Mouse (Mus musculus) liver, adult (tissue): ENCODE measurements around the gene Inpp5a.

Source experiments
- GATA4 ChIP-seq: IDR thresholded peaks from 2 replicates; pipeline ENCODE4 v1.6.1; 2014; ENCODE audit warnings: mild to moderate bottlenecking, low read length; ENCODE audit not compliant: insufficient replicate concordance

The Inpp5a gene

DNA sequence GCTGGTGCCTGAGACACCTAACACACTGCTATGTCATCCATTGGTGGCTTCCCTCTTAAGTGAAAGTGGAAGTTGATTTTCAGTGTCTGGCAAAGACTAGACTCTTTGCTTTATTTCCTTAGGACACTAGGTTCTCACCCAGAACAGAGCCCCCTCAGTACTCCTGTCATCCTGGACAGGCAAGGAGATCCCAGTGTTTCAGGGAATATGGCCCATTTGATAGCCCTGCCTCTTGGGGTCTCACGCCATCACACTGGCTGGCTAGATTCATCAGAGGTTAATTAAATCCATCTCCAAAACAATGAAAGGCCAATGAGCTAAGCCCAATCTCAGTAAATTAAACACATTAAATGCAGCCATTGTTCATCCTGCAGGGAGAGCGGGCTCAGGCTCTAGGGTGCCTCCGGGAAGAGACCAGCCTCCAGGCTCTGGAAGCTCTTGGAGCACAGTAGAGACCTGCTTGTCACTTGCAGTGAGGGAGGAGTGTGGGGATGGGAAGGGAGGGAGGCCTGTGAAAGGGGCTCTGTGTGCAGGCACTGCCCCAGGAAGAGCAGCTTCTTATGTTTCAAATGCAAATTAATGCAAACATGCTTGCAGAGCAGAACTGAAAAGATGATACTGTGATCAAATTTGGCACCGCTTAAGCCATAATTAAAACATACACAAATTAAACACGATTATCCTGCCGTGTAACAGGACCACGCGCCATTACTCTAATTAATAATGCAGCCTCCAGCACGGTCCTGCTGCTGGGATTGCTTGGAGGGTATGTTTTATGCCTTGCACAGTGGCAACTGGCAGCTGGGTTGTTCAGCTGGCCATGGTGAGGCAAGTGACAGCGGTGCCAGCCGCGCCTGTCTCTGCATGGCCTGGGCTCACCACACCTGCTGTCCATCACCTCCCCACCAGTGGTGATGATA, 156.1 kb downstream of the Inpp5a start:
- TF ChIP-seq GATA4, result no peak

DNA sequence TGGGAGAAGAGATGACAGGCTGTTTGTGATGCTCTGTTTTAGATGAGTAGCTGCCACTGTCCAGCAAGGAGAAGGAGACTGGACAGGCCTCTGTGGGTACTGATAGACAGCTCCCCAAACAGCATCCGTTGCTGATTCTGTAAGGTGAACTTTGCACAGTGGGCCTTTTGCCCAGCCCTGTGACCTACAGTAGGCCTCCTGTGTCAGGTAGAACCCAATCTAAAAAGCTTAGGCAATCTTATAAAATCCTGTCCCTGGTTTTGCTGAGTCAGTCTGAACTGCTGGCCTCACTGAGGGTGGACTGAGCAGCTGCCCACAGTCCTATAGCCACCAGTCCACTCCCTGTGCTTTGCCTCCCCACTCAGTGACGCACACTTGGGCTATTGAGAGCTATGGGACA, 158.4 kb downstream of the Inpp5a start:
- no peak for TF ChIP-seq GATA4

DNA sequence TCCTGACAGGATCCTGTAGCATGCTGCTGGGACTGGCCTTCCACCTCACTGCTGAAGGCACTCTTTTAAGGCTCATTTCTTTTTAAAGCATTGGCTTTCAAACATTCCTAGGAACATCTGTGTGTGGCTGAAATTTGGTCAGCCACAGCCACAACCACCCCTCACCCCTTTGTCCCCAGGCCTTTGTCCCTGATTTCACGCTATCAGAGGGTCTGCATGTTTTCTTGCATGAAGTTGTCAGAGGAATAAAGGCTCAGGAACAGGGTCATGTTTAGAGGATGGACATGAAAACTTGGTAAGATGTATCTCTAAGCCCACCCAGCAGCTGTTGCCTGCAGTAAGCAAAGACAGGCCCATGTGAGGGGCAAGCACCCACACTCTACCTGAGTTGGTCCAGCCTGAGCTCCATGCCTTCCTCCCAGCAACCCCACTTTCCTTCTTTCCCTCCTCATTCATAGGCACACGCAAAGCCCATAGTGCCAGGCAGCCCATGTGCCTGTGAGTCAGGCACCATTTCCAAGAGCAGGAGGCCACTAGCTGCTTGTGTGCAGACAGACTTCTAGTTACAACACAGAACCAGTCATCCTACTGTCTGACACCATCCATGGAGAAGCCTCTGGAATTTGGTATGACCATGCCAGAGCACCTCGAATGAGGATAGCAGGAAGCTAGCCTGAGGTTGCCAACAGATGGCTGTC, 161.3 kb downstream of the Inpp5a start:
- TF ChIP-seq GATA4, result no peak

DNA sequence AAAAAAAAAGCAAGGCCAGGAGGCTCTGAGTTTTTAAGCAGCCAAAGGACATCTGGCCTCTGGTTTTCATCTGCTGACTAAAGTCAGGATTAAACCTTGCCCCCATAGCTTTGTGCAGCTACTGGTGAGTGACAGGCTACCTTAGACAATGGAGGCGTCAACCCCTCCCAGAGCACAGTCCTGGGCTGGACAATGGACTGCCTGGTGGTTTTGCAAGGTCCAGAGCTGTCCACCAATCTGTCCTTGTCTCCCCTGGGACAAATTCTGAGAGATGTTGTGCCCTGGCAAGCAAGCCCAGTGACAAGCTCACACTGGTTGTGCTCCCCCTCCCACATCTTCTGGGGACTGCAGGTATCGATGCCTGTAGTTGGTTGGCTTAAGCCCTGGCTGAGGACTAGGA, 162.6 kb downstream of the Inpp5a start:
- TF ChIP-seq GATA4, result no peak

DNA sequence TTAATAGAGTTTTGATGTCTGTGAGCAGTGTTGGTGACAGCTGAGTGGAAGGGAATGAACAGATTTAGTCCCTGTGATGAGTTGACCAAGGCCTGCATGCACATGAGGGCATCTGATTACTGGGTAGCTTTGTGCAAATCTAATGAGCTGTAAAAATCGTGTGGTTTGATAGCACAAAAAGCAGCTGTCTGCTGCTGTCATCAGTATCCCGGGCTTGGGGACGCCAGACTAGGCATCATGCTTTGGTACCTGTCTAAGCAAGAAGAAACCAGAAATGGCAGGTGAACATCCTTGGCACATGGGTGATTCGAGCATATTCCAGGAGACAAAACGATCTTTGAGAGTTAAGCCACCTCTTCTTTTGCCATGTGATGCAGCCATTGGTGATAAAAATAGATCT, 167.4 kb downstream of the Inpp5a start:
- no peak for TF ChIP-seq GATA4

DNA sequence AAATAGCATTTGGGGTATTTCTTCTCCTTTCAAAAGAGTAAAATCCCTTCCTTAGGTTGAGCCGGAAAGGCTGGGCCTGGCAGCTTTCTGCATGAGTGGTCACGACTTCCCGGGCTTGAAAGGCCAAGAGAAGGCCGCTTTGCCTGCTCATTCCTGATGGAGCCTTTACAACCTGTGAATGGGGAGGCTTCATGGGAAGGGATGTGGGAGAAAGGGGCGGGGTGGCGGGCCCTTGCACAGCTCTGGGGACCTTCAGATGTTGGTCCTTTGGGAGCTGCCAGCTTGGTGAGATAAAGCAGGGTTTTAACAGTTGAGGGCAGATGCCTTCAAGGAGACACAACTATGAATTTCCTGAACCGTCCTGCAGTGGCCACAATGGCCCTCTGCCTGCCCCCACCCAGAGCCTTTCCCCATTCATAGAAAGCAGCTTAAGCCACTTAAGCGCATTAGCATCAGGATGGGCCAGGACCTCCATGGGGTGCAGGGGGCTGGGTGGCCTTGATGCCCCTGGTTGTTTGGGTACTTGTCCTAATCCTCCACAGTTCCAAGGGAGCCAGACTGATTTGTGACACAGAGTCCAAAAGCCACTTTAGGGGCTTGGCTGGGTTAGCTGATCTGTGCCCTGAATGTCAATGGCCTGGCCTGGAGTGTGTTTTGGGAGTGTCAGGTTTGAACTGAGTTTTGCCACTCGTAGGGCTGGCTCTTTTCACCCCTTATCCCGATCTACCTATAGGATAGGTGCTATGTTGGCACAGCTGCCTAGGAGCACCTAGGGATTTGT, 168.0 kb downstream of the Inpp5a start:
- no peak for TF ChIP-seq GATA4

DNA sequence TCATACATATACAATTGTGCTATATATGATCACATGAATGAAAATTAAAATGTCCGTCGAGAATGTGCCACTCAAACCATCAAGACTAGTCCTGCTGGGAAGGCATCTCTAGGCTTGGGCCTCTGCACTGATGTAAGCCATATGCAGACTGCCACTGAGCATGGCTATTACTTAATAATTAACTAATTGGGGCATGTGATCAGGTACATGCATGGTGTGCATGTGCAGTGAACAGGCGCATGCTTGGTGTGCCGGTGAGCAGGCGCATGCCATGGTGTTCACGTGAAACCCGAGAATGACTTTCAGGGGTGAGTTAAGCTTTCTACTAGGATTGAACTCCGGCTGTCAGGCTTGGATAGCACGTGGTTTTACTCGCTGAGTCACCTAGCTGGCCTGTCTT, 170.8 kb downstream of the Inpp5a start:
- TF ChIP-seq GATA4, result no peak

DNA sequence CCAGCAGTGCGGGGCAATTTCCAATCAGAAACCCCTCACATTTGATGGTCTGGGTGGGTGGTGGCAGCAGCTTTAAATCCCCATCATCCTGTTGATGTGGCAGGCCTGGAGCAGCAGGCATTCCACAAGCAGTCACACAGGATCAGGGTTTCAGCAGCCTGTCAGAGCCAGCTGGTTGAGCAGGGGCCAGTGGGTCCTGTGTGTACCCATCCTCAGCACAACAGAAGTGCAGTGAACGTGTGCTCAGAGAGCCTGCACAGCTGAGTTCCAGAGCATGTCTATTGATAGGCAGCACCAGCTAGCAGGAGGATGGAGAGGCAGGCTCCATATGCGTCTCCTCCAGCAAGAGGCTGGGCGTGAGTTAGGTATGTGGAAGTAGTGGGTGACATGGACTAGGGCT, 174.5 kb downstream of the Inpp5a start:
- TF ChIP-seq GATA4, result no peak

DNA sequence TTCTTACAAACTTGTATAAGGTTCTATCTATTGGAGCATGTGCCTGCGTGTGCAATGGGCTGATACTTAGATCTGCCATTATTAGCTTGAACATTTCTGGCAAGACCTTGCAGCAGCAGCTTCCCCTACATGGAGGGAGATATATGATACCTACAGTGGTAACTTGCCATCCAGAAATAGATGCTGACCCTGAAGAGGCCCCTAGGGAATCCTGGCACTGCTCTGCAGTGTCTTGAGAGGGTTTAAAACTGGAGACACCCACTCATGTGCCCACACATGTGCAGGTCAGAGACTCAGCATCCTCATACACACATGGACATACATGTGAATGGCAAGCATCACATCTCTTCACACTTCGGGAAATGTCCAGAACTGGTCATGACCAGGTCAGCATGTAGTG, 175.3 kb downstream of the Inpp5a start:
- TF ChIP-seq GATA4, result no peak

DNA sequence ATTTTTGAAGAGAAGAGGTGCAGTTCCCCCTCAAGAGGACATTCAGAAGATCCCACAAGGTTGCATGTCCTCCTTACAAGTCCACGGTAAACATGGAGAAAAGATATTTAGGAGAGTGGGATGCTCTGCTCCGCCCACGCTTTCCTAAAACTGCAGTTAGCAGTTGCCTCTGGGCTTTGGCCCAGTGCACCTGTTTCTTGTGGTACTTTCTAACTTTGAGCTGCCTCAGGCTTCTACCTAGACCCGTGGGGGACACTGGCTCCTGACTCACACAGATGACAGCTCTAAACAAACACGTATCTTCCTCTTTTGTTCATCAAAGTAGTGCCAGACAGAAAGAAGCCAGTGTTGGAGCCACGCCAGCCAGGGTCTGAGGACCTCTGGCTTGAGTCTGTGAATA, 177.1 kb downstream of the Inpp5a start:
- TF ChIP-seq GATA4, result no peak

DNA sequence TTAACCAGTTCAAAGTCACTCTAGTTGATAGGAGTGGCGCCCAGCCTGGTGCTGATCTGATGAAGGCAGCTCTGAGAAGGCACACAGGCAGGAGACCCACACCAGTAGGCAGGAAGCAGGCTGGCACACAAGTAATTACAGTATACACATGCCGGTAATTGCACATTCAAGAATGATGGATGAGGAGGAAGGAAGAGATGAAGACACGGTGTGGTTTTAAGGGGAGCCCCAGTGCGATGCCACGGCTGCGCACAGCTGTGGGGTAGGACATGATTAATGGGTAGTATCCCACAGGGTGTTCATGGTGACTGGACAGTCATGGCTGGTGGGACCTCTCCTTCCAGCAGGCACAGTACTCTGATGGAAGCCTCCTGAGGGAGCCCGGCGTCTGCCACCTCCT, 177.6 kb downstream of the Inpp5a start:
- TF ChIP-seq GATA4, result no peak

DNA sequence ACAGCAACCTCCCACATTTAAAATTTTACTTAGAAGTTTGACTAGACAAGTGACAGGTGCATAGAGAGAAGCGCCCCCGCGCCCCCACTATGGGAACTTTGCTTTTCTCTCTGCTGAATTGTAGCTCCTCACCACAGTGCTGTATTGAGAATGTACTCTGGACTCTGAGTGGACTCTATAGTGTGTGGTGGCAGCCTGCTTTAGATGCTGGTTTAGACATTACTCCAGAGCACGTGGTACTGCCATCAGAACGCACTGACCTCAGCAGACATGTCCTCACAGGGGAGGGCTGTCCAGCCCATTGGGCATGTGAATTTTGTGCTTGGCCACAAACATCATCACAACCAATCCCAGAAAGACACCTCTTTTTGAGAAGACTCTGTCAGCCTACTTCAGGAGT, 181.9 kb downstream of the Inpp5a start:
- TF ChIP-seq GATA4, result no peak

DNA sequence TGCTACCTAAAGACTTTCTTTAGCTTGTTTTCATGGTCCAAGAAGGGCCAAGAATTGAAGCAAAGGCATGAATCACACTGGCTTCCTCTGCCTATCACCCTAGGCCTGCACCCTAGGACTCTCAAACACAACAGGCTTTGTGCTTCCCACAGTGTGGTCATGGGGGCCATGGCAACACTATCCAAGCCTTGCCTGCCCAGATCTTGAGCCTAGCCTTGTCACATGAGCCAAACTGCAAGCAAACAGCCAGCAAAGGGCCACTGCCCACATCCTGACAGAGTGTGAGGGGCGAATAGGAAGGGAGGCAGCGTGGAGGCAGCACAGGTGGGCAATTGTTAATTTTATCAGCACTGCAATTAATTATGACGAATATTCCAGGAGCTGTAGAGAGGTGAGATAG, 183.8 kb downstream of the Inpp5a start:
- TF ChIP-seq GATA4, result no peak

DNA sequence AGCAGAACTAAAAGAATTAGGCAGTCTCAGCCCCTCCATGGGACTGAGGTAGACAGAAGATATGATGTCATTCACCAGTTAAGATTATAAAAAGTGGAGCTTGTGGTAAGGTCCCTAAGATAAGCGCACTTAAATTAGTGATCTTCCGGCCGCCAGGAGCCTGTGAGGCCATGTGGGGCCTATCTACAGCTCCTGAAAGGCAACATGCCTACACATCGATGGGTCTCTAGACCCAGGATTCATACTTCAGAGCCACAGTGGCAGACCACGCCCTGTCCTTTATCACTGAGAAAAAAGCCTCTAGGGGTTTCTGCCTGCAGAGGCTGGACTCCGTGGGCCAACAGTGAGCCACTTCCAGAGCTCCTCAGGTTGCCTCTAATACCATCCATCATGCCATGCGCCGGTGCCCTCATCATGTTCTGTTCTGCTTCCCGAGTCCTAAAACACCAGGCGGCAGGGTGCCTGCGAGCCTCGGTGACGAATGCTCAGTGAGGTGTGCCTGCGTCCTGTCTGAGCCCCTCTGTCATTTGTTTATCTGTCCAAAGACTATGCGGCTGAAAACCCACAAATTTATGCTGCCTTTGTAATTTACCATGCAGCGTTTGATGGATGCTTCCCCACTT, 187.3 kb downstream of the Inpp5a start:
- no peak for TF ChIP-seq GATA4

DNA sequence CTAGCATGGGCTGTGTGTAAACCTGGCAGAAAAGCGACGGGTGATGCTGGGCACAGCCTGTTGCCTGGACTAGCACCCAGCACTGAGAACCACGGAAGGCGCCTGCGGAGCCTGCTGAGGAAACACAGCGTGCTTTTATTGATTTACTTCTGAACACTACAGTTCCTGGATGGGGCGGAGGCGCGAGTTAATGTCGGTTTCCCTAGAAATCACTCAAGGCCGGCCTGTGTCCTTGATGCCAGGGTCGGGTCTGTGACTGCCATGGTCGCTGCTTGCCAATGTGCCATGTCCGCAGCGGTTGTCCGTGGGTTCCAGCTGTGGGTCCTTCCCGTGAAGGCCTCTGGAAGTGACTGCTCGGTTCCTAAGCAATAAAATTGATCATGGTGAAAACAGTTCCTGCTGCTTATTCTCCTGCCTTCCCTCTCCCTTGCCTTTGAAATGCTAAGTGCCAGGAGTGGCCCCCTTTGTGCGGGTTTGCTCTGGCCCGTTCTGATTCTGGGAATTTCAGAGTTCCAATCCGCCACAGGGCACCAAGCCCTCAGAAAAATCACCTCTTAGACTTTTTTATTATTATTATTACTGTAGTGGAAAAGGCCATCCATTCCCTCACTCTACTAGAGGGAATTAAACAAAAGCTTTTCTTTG, 190.5 kb downstream of the Inpp5a start:
- TF ChIP-seq GATA4, result no peak
